ENCODE assay signal across 7 mouse cellular contexts in the genomic region with DNA sequence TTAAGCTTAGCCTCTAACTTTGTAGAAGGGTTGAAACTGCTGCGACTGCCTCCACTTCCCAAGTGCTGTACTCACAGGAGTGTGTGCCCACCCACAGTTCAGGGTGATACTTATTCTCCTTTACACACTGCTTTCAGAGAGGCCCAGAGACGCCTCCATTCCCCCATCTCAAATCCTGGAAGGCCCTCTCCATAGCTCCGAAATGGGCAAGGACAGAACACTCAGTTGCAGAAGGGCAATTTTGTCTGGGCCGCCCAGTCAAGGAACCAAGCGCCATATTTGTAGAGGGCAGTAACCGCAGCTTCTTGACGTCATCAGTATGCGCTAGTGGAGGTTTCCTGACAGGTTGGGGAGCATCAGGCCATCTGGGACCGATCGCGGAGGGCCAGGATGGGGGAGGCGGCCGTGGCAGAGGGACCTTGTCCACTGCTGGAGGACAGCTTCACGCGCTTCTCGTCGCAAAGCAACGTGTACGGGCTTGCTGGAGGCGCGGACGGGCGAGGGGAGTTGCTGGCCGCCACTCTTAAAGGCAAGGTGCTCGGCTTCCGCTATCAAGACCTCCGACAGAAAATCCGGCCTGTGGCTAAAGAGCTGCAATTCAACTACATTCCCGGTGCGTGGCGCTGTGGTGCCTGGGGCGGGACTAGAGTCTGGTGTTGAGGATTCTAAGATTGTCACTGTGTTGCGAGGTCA. TPM values are rescaled to one million over a fixed set of nuclear protein-coding genes. Genes with fewer than 3 reads are reported as not detected.
DNase-seq lines count a peak whose midpoint lies in the region; ATAC-seq lines count a peak whose summit lies in the region.

A gene (plus strand): TSS at position 327 of the 693 bp plus-strand sequence.

- H3K9ac ChIP-seq in embryonic facial prominence, embryonic 11.5 days (replicated peaks; ENCODE audit: low read length): peak within 1 kb of the TSS; percentile 81
- peak within 1 kb of the TSS; percentile 79 for H3K9ac ChIP-seq in midbrain, embryonic 13.5 days (replicated peaks)

- H3K27me3 ChIP-seq in embryonic facial prominence, embryonic 11.5 days (ENCODE audit: control insufficient read depth, insufficient read depth, low read length): no peaks in the 10 kb centered on the region
- no peaks in the 10 kb centered on the region for H3K27me3 ChIP-seq in limb, embryonic 10.5 days (ENCODE audit: low read depth, poor library complexity, severe bottlenecking)
- no peaks in the 10 kb centered on the region for H3K27me3 ChIP-seq in midbrain, embryonic 13.5 days

- peak within 1 kb of the TSS; percentile 76 for H3K27ac ChIP-seq in embryonic facial prominence, embryonic 11.5 days (replicated peaks; ENCODE audit: low read depth, low read length)
- H3K27ac ChIP-seq in limb, embryonic 10.5 days: peak within 1 kb of the TSS; percentile 96
- H3K27ac ChIP-seq in midbrain, embryonic 13.5 days: peak within 1 kb of the TSS; percentile 92

- H3K9me3 ChIP-seq in embryonic facial prominence, embryonic 11.5 days (replicated peaks; ENCODE audit: control insufficient read depth, low read length): no peaks in the 10 kb centered on the region
- no peaks in the 10 kb centered on the region for H3K9me3 ChIP-seq in limb, embryonic 10.5 days (replicated peaks)
- H3K9me3 ChIP-seq in midbrain, embryonic 13.5 days: no peaks in the 10 kb centered on the region

- H3K4me1 ChIP-seq in embryonic facial prominence, embryonic 11.5 days (ENCODE audit: control insufficient read depth, insufficient read depth, low read length): no peaks in the 10 kb centered on the region; the same call in 1 of the 2 replicates
- H3K4me1 ChIP-seq in limb, embryonic 10.5 days: peaks cover 9% of the 10 kb centered on the region
- H3K4me1 ChIP-seq in midbrain, embryonic 13.5 days (replicated peaks): peaks cover 16% of the 10 kb centered on the region

- H3K4me3 ChIP-seq in embryonic facial prominence, embryonic 11.5 days (ENCODE audit: low read depth, low read length): peak within 1 kb of the TSS; percentile 70
- peak within 1 kb of the TSS; percentile 85 for H3K4me3 ChIP-seq in limb, embryonic 10.5 days
- peak within 1 kb of the TSS; percentile 65 for H3K4me3 ChIP-seq in midbrain, embryonic 13.5 days (replicated peaks)

- 2% methylated on average over 33 of the region's 33 CpGs for WGBS in embryonic facial prominence, embryonic 11.5 days
- 2% methylated on average over 33 of the region's 33 CpGs for WGBS in limb, embryonic 10.5 days
- WGBS in midbrain, embryonic 13.5 days: under 1% methylated on average over 31 of the region's 33 CpGs

- DNase-seq in adrenal gland, postnatal 14 days: peak; percentile 95
- DNase-seq in embryonic facial prominence, embryonic 11.5 days (ENCODE audit: low spot score): peak; percentile 94
- DNase-seq in kidney, adult 11 months: peak; percentile 89
- peak; percentile 94 for DNase-seq in limb, embryonic 10.5 days (ENCODE audit: low spot score)
- DNase-seq in spleen, adult 12 weeks (ENCODE audit: low spot score): peak; percentile 84

- peak within 1 kb of the TSS; percentile 50 for H3K4me2 ChIP-seq in embryonic facial prominence, embryonic 11.5 days (ENCODE audit: low read depth, low read length)
- peak within 1 kb of the TSS; percentile 64 for H3K4me2 ChIP-seq in midbrain, embryonic 13.5 days (replicated peaks)

- ATAC-seq in embryonic facial prominence, embryonic 11.5 days (replicated peaks; ENCODE audit: insufficient number of reproducible peaks, low FRiP score, low TSS enrichment, low read depth): peak; percentile 80
- ATAC-seq in granulocyte monocyte progenitor cell, adult 5-6 weeks (replicated peaks; ENCODE audit: poor library complexity, severe bottlenecking): peak; percentile 92
- ATAC-seq in midbrain, embryonic 13.5 days: peak; percentile 88

- peaks cover 6% of the 10 kb centered on the region; the same call in 1 of the 2 replicates for H3K36me3 ChIP-seq in embryonic facial prominence, embryonic 11.5 days (replicated peaks; ENCODE audit: control insufficient read depth, insufficient read depth, low read depth, low read length)
- peaks cover 37% of the 10 kb centered on the region for H3K36me3 ChIP-seq in limb, embryonic 10.5 days
- peaks cover 41% of the 10 kb centered on the region for H3K36me3 ChIP-seq in midbrain, embryonic 13.5 days

RNA-seq across cellular contexts. Expression of the gene that starts here (rescaled TPM):
- total RNA-seq in adrenal gland, postnatal 14 days (2021): 22.3 and 24.7 TPM in 2 replicates
- 22.1 and 23.5 TPM in 2 replicates for polyA plus RNA-seq in embryonic facial prominence, embryonic 11.5 days (2014; fragmentation: Nextera tagmentation; extraction: Ambion mirVana)
- 19.2 and 20.9 TPM in 2 replicates for total RNA-seq in granulocyte monocyte progenitor cell, adult 5-6 weeks (2014; fragmentation: Nextera tagmentation)
- 9.7 and 11.2 TPM in 2 replicates for total RNA-seq in granulocyte monocyte progenitor cell, adult 5-6 weeks (2017)
- 26.9 and 27.0 TPM in 2 replicates for polyA plus RNA-seq in limb, embryonic 10.5 days (2016; fragmentation: Nextera tagmentation; extraction: Ambion mirVana)
- 39.6 and 41.2 TPM in 2 replicates for polyA plus RNA-seq in midbrain, embryonic 13.5 days (2015; fragmentation: Nextera tagmentation; extraction: Ambion mirVana)

Comparison
In these comparisons a context has a peak if more than half of its experiments do, and no peak if none do; other contexts are left out.
1. Peak in every context shown above with its lines: DNase-seq, ATAC-seq, H3K4me3 ChIP-seq and H3K27ac ChIP-seq.